Mouse (Mus musculus) intestine, postnatal 0 days (tissue): ENCODE measurements around the gene Parp16. TPM values are rescaled to one million over a fixed set of nuclear protein-coding genes. Genes with fewer than 3 reads are reported as not detected.
"Not testable (repeated sequence)": the region's sequence is repeated elsewhere in the genome, so short reads cannot be mapped to it uniquely, and the experiment has no call there.

Experiments
- ATAC-seq: fragments of 200-750 bp; cut with Nextera tagmentation; 2 replicates; pipeline ENCODE4 v1.8.0; 2017; ENCODE audit warnings: mild to moderate bottlenecking, moderate TSS enrichment, moderate library complexity
- H3K27ac ChIP-seq: fragments of 300-500 bp; sonication (generic); 2 replicates; pipeline ENCODE4 v1.5.1; 2014; ENCODE audit warnings: mild to moderate bottlenecking, low read depth, low read length, moderate library complexity
- H3K27me3 ChIP-seq: fragments of 300-500 bp; sonication (generic); replicated peaks from 2 replicates; pipeline ENCODE4 v1.6.1; 2014; ENCODE audit warnings: low read length, mixed read lengths; ENCODE audit not compliant: control insufficient read depth, insufficient read depth
- H3K36me3 ChIP-seq: fragments of 300-500 bp; sonication (generic); 2 replicates; pipeline ENCODE4 v1.6.1; 2014; ENCODE audit warnings: mild to moderate bottlenecking, moderate library complexity; ENCODE audit not compliant: control insufficient read depth, insufficient read depth
- H3K4me1 ChIP-seq: fragments of 300-500 bp; sonication (generic); replicated peaks from 2 replicates; pipeline ENCODE4 v1.6.1; 2014; ENCODE audit warnings: antibody characterized with exemption, low read length, mixed read lengths; ENCODE audit not compliant: control insufficient read depth, insufficient read depth
- H3K4me2 ChIP-seq: fragments of 300-500 bp; sonication (generic); replicated peaks from 2 replicates; pipeline ENCODE4 v1.6.1; 2014; ENCODE audit warnings: low read depth, mild to moderate bottlenecking, moderate library complexity
- H3K4me3 ChIP-seq: fragments of 300-500 bp; sonication (generic); 2 replicates; pipeline ENCODE4 v1.5.1; 2014; ENCODE audit warnings: low read depth, low read length
- H3K9ac ChIP-seq: fragments of 300-500 bp; sonication (generic); 2 replicates; pipeline ENCODE4 v1.6.1; 2014; ENCODE audit warnings: mild to moderate bottlenecking, low read depth, low read length
- H3K9me3 ChIP-seq: fragments of 300-500 bp; sonication (generic); 2 replicates; pipeline ENCODE4 v1.6.1; 2016; ENCODE audit warnings: mixed run types; ENCODE audit not compliant: control insufficient read depth
- CTCF ChIP-seq: sonication (generic); IDR thresholded peaks from 2 replicates; pipeline ENCODE4 v1.5.1; 2016; ENCODE audit warnings: low read depth, mild to moderate bottlenecking, control low read depth, antibody characterized with exemption, moderate library complexity
- WGBS: fragments of 180-500 bp; shearing (Covaris S2); extraction: QIAGEN DNeasy Blood & Tissue Kit; methylation state at CpG from one replicate; pipeline ENCODE4 v1.1.7; 2014; 5-methylcytosine and 5-hydroxymethylcytosine counted together
- polyA plus RNA-seq: library from polyadenylated mRNA; unstranded; fragments of >200 nt; fragmentation: Nextera tagmentation; extraction: Ambion mirVana; gene quantifications from 2 replicates; pipeline ENCODE4 v1.2.1, GENCODE M21; 2015

Gene Parp16
- polyA plus RNA-seq, 1 experiment from 2014 or later, result 9.9 TPM

GRCm38 (mm10) chr9:65273048-65273809 lies 78.1 kb downstream of the Parp16 start:
- Histone ChIP-seq H3K27ac (no peak overlapping the region), H3K9ac (no peak overlapping the region), H3K4me2 (no peak overlapping the region), H3K4me3 (no peak overlapping the region), H3K27me3 (no peaks in the 10 kb centered on the region), H3K36me3 (no peaks in the 10 kb centered on the region), H3K4me1 (no peaks in the 10 kb centered on the region), H3K9me3 (no peaks in the 10 kb centered on the region)
- WGBS, result 85% methylated on average over 13 of the region's 13 CpGs
- no peak for TF ChIP-seq CTCF
- ATAC-seq, result no peak

GRCm38 (mm10) chr9:65273873-65274272 lies 78.7 kb downstream of the Parp16 start:
- WGBS, result 73% methylated on average over 4 of the region's 4 CpGs
- Histone ChIP-seq H3K36me3 (no peaks in the 10 kb centered on the region), H3K4me3 (no peak overlapping the region), H3K9ac (no peak overlapping the region), H3K9me3 (no peaks in the 10 kb centered on the region), H3K27me3 (no peaks in the 10 kb centered on the region), H3K27ac (no peak overlapping the region), H3K4me1 (no peaks in the 10 kb centered on the region), H3K4me2 (no peak overlapping the region)
- no peak for TF ChIP-seq CTCF
- ATAC-seq, result no peak

GRCm38 (mm10) chr9:65274851-65275250 lies 79.7 kb downstream of the Parp16 start:
- peak; percentile 16; the same call in 1 of the 2 replicates for TF ChIP-seq CTCF
- H3K4me2 ChIP-seq, H3K27ac ChIP-seq, H3K36me3 ChIP-seq, H3K4me3 ChIP-seq, ATAC-seq, H3K4me1 ChIP-seq, H3K9me3 ChIP-seq, H3K9ac ChIP-seq, H3K27me3 ChIP-seq: not testable (repeated sequence)
- 67% methylated on average over 3 of the region's 3 CpGs for WGBS

- Histone ChIP-seq H3K27me3 (no peaks in the 10 kb centered on the region), H3K4me1 (no peaks in the 10 kb centered on the region), H3K4me2 (no peak overlapping the region), H3K27ac (no peak overlapping the region), H3K4me3 (no peak overlapping the region), H3K36me3 (no peaks in the 10 kb centered on the region), H3K9me3 (no peaks in the 10 kb centered on the region), H3K9ac (no peak overlapping the region)
- 84% methylated on average over 4 of the region's 4 CpGs for WGBS
- ATAC-seq, result no peak
- no peak for TF ChIP-seq CTCF
These were observed 80.8 kb downstream of the Parp16 start for GRCm38 (mm10) chr9:65275810-65276530.

GRCm38 (mm10) chr9:65281536-65282151 lies 86.5 kb downstream of the Parp16 start:
- Histone ChIP-seq H3K27ac (no peak overlapping the region), H3K36me3 (no peaks in the 10 kb centered on the region), H3K27me3 (no peaks in the 10 kb centered on the region), H3K4me2 (no peak overlapping the region), H3K4me1 (no peaks in the 10 kb centered on the region), H3K9ac (no peak overlapping the region), H3K4me3 (no peak overlapping the region), H3K9me3 (no peaks in the 10 kb centered on the region)
- no peak for ATAC-seq
- WGBS, result 79% methylated on average over 5 of the region's 5 CpGs
- peak; percentile 33; the same call in 1 of the 2 replicates for TF ChIP-seq CTCF

GRCm38 (mm10) chr9:65283301-65283700 lies 88.1 kb downstream of the Parp16 start:
- H3K9me3 ChIP-seq, result no peaks in the 10 kb centered on the region
- H3K4me3 ChIP-seq, result no peak overlapping the region
- H3K4me2 ChIP-seq, result no peak overlapping the region
- H3K27me3 ChIP-seq, result no peaks in the 10 kb centered on the region
- no peaks in the 10 kb centered on the region for H3K4me1 ChIP-seq
- H3K9ac ChIP-seq, result no peak overlapping the region
- no peak overlapping the region for H3K27ac ChIP-seq
- peak; percentile 79 for TF ChIP-seq CTCF
- ATAC-seq, result no peak
- 0% methylated on average over 3 of the region's 3 CpGs for WGBS
- H3K36me3 ChIP-seq, result no peaks in the 10 kb centered on the region

GRCm38 (mm10) chr9:65288252-65288651 lies 93.1 kb downstream of the Parp16 start:
- not testable (repeated sequence) for H3K4me3 ChIP-seq, H3K9ac ChIP-seq, ATAC-seq, H3K36me3 ChIP-seq, H3K27me3 ChIP-seq, H3K9me3 ChIP-seq, H3K4me2 ChIP-seq, H3K27ac ChIP-seq, H3K4me1 ChIP-seq
- 78% methylated on average over 4 of the region's 5 CpGs for WGBS
